Mouse (Mus musculus) adrenal gland (tissue): Measurements from ENCODE around the gene Trim34a.
"Not testable (repeated sequence)": the region's sequence is repeated elsewhere in the genome, so short reads cannot be mapped to it uniquely, and the experiment has no call there.

Experiments
- intact Hi-C: fragments of 180-260 bp; cut with DNase I; formaldehyde crosslinking; loops from one replicate; pipeline ENCODE4 v1.15.1; 2025
- long read RNA-seq, 2 experiments: library from polyadenylated mRNA; unstranded; transcript quantifications; one replicate each; pipeline ENCODE4 v2.0.0; 2020; ENCODE audit warnings: borderline replicate concordance in 1 of 2; ENCODE audit not compliant: insufficient replicate concordance in 1 of 2

The Trim34a gene
- long read RNA-seq, experiment 1, partial matches to known transcripts = 0 of 4 reads
- long read RNA-seq, experiment 1, other reads (novel, unspliced or antisense) = 1 of 4 reads
- long read RNA-seq, experiment 2, partial matches to known transcripts = 1 of 5 reads
- long read RNA-seq, experiment 2, other reads (novel, unspliced or antisense) = 2 of 5 reads

DNA sequence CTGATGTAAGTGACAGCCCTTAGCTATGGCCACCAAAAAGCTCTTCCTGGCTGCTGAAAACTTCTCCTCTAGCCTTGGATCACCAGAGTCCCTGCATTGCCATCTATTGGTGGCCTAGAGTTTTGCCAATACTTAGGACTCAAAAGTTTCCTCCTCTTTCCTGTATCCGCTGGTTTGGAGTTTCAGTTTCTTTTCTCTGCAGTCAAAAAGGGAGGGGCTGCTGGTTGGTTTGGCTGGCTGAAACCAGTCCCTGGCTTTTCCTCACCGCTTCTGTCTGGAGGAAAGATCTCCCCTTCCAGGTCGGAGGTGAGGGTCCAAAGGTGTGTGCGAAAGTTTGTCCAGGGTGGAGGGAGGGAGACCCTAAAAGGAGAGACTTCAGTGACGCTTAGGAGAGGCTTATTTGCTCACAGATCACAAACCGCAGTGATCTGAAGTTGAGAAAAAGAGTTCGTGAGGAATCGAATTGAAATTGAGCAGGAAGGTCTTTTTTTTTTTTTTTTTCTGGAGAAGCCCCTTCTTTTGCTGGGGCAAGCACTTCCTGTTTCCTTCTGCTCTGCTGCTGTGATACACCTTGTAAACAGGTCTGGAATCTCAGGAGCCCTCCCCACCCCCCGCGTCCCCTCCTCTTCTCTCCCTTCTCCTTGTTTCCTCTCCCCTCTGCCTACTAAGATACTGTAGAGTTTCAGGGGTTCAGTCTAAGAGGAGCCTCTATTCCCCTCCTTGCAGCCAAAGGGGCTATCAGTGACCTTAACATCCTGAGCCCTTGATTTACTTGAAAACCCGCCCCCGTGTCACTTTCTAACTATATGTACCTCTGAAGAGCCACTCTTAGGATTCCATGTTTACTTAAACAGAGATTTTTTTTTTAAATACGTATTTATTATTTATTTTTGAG lies at the start of gene Trim34a:
Trim34a (plus strand) TSS at position 171 of the 895 bp plus-strand sequence.
- intact Hi-C loops = no loop called here

DNA sequence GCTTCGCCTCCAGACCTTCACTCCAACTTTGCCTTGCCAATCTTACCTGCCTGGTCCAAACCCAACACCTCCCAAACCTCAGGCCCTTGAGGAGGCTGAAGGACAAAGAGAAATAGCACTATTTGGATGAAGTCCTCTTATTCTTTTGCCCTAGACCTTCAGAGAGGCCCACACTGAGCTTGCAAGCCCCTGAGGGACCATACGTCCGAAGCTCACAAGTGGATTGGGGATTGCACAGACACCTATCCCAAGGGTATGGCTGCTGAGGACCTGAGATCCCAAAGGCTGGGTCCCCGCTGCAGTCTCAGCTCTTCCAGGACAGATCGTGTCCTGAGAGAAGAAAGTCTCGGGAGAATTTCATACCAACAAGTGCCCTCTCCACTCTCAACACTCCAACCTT lies 48.4 kb upstream of the Trim34a start, which contains the start of gene Olfr649:
Olfr649 (minus strand) TSS at position 101 of the 400 bp plus-strand sequence.
- intact Hi-C loops = no loop called here

GRCm38 (mm10) chr7:104199822-104200221 lies 44.4 kb upstream of the Trim34a start:
- intact Hi-C loops = no loop called here

- intact Hi-C loops = no loop called here
Observed at GRCm38 (mm10) chr7:104206197-104206596, 38.1 kb upstream of the Trim34a start.

GRCm38 (mm10) chr7:104216011-104216535 lies 28.2 kb upstream of the Trim34a start:
- intact Hi-C loops = no loop called here

- intact Hi-C loops = no loop called here
Observed at GRCm38 (mm10) chr7:104217881-104218280, 26.4 kb upstream of the Trim34a start.

DNA sequence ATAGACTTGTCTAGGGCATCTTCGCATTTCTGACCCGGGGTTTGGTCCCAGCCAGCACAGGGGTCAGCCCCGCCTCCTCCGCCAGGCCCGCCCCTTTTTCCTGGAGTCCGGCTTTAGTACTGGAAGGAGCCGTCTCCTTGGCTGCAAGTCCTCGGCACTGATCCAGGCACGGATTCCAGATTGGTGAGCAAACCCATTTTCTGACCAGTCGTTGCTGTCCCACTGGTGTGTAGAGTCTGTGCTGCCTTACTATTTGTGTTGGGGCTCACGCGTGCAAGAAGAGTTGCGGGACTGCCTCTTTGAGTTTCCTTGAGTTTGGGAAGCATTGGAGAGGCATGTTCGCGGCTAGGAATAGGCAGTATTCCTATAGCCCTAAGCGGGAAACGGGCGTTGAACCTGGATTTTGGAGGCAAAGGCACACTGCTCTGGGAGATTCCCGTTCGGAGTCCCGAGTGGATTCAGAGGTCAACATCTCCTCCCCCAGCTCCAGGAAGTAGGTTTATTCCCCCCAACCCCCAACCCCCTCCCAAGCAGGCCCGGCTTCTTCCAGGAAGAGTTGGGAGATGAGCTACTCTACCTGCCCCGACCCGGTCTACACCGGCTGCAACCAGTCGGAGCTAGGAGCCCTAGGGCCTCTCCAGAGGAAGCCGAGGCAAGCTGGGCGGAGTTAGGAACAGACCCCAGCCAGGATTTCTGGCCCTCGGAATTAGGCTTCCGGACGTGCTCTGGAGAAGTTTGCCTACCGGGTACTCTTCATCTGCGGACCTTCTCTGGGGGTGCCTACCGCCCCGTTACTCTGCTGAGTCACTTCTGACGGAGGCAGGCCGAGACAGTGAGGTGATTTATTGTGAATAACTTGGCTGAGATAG lies 25.3 kb upstream of the Trim34a start, which contains the start of gene Trim6:
Trim6 (plus strand) TSS at position 93 of the 869 bp plus-strand sequence.
- intact Hi-C loops = no loop called here

DNA sequence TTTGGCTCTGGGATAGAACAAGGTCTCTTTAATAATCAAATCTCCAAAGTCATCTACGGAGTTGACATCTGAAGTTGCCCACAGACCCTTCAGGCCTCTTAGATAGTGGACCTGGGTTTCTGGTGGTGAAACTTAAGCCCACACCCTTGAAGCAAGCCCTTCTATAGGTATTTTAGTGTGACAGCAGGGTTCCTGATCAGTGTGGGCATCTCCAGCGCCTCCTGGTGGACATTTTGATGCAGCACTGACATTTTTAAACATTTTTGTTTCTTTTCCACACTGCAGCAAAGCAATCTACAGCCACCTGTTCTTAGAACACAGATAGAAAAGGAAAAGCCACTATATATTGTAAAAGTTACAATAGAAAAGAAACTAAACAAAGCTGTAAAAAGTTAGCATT lies 13.1 kb upstream of the Trim34a start:
- intact Hi-C loops = no loop called here

DNA sequence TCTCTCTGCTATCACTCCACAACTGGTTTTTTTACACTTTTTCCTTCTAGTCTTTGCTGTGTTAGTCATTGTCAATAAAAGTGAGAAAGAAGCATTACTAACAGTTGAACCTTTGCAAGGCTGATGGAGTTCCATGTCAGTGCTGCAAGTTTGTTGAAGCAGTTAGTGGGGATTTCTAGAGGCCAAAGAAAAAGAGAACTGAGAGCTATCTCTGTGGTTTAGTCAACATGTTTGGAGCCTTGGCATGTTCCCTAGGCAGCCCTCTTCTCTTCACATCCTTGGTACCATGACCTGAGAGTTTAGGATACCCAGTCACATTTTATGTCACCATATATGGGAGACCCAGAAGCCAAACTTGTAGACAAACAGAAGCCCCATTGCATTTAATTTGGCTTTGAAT lies 3.4 kb upstream of the Trim34a start:
- intact Hi-C loops = no loop called here

- intact Hi-C loops = no loop called here
Observed at GRCm38 (mm10) chr7:104243616-104244015, 641 bp upstream of the Trim34a start.

GRCm38 (mm10) chr7:104260380-104260779 lies 16.1 kb downstream of the Trim34a start:
- intact Hi-C loops = not testable (repeated sequence)

DNA sequence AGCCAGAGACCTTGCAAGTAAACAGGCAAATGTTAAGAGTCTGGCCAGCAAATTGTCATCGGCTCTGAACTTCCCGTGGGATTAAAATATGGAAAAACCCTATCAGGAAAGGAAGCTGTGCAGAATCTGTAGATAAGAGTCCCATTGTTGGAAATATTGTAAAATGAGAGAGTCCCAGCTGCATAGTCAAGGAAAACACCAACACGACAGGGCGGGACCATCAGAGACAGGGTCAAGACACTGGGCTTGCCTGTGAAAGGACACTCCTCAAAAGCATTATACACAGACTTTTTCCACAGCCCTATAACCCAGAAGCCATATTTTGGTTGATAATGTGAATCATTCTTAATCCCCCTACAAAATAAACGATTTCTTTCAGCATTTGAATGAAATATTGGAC lies 21.1 kb downstream of the Trim34a start:
- intact Hi-C loops = not testable (repeated sequence)

DNA sequence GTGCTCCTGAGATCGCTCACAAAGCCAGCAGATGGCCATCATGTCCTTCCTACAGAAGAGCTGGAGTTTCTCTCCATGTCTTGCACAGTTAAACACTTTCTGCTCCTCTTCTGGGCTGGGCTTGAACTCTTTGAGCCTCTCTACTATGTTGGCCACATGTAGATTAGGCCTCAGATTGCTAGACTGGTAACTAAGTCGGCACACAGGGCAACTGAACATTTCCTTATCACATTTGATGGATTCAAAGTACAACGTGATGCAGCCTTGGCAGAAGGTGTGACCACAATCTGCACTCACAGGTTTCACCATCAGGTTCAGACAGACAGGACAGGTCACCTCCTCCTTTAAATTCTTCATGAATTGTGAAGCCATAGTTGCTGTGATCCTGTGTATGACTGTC lies 35.1 kb downstream of the Trim34a start:
- intact Hi-C loops = not testable (repeated sequence)

- intact Hi-C loops = not testable (repeated sequence)
Observed at GRCm38 (mm10) chr7:104287576-104288443, 43.6 kb downstream of the Trim34a start, which contains the start of gene Trim5. TSS of gene Trim5 (minus strand) at chr7:104288094.

DNA sequence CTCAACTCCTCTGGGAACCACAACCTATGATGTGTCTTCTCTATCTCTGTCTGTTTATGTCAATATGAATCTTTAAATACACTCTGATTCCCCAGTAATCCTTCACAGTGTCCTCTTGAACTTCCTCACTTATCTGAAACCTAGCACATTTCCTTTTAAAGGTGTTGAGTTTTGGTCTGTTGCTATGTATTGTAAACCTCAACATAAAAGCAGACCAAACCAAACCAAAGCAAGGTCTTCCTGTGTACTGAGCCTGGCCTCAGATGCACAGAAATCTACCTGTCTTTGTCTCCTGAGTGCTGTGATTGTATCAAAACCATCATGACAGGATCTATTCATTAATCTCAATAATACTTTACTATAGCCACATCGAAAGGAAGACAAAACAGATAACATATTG lies 46.4 kb downstream of the Trim34a start:
- intact Hi-C loops = no loop called here

GRCm38 (mm10) chr7:104291638-104292400 lies 47.6 kb downstream of the Trim34a start:
- intact Hi-C loops = no loop called here
